Mouse (Mus musculus) CD4-positive, CD25-positive, alpha-beta regulatory T cell, adult 2 months (primary cell): ENCODE data around the gene Lcp2.

ENCODE experiments used
- DNase-seq: peaks from one replicate; pipeline ENCODE4 v3.0.0-alpha.2; 2012; ENCODE audit warnings: low read depth, low spot score

Lcp2 gene

DNA sequence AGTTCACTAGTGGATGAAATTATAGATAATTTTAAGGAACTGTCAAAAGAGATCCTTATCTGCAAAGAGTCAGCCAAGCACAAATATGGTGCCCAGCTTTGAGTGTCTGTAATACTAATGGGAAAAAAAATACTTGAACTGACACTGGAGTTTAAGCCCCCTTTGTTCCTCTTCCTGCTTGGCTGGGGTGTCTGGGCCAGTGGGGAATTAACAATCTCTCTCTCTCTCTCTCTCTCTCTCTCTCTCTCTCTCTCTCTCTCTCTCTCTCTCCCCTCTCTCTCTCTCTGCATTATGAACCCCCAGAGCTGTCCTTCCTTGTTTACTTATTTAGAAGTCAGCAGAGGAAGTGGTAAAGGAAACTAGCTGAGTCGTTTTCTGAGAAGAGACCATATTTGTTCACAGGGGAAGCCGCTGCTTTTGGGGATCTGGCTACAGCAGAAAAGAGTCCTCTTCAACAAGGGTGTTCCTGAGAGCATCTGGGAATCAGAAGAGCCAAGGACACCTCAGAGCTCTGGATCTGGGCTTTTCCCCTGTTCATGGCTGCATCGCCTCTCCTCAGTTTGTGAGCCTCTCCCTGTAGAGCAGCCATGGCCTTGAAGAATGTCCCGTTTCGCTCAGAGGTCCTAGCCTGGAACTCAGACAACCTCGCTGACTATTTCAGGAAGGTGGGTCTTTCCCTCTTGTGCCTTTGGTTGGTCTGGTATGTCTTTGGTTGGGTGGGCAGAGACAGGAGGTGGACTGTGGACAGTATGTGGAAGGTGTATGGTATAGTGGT is at the start of gene Lcp2:
Gene Lcp2, plus strand, starts transcription at position 154 of the 775 bp plus-strand sequence.
- DNase-seq, result peak; percentile 67

- DNase-seq, result no peak
Observed at GRCm38 (mm10) chr11:33998244-33998643, 48.5 kb upstream of the Lcp2 start.

GRCm38 (mm10) chr11:34000416-34000815 is 46.3 kb upstream of the Lcp2 start:
- DNase-seq, result no peak

GRCm38 (mm10) chr11:34001938-34002592 is 44.7 kb upstream of the Lcp2 start:
- DNase-seq, result peak; percentile 84

GRCm38 (mm10) chr11:34002593-34002965 is 44.1 kb upstream of the Lcp2 start:
- no peak for DNase-seq

DNA sequence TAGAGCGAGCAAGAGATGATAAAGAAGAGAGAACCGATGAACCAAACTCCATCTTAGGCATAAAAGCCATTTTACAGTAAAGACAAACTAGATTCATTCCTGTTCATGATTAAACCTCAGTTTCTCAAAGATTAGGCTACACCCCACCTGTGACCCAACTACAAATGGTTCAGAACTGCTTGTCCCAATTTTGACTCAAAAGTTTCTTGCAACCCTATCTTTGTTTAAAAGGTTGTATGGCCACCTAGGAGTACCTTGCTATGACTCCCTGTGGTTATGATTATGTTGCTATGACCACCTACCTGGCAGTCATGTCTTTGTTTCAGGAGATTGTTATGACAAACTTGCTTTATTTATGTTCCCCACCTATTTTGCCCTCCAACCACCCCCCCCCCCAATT is 39.1 kb upstream of the Lcp2 start:
- DNase-seq, result peak; percentile 28

DNA sequence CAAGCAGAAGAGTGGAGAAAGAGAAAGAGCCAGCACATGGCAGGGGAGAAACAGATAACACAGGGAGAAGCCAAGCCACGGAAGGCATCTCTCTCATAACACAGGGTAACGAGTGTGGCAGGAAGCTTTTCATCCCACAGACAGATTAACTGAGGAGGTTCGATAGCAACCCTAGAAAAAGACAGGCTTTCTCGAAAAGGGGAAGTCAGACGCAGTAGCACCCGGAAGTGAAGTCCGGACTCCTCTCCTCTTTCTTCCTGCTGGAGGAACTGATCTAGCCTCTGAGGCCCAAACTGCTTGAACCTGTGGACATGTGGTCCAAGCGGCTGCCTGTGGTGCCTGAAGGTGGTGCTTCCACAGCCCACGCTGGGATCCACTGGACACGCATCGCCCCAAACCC is 38.5 kb upstream of the Lcp2 start:
- DNase-seq, result peak; percentile 74

GRCm38 (mm10) chr11:34008702-34009101 is 38.0 kb upstream of the Lcp2 start:
- DNase-seq, result peak; percentile 92

DNA sequence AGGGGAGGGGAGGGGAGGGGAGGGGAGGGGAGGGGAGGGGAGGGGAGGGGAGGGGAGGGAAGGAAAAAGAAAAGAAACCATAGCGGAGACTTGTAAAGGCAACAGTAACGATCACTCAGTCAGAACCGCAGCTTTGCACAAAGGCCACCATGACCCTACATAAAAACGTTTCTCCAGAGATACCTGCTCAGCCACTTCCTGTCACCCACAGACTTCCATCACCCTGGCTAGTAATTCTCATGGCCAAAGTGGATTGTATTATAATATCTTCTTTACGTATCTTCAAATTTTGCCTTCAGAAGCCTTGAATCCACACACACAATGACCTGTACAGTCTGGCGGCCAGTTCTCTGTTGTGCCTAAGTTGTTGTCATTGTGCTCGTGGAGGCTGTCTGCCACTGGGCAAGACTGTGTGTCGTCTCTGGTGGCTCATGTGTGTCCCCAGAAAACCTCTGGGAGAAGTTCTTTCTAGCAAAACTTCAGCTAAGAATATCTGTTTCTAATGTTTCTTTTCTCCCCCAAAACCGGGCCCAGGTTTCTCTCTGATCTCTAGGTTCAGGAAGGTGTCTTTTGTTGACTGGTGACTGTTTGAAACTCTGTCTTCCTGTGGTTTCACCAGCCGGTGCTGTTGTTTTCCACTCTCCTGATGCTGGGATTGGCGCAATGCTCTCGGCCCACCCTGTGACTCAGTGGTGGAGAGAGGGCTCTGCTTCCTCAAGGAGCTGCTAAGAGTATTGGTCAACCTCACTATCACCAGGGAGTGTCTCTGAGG is 37.2 kb upstream of the Lcp2 start:
- DNase-seq, result peak; percentile 63

DNA sequence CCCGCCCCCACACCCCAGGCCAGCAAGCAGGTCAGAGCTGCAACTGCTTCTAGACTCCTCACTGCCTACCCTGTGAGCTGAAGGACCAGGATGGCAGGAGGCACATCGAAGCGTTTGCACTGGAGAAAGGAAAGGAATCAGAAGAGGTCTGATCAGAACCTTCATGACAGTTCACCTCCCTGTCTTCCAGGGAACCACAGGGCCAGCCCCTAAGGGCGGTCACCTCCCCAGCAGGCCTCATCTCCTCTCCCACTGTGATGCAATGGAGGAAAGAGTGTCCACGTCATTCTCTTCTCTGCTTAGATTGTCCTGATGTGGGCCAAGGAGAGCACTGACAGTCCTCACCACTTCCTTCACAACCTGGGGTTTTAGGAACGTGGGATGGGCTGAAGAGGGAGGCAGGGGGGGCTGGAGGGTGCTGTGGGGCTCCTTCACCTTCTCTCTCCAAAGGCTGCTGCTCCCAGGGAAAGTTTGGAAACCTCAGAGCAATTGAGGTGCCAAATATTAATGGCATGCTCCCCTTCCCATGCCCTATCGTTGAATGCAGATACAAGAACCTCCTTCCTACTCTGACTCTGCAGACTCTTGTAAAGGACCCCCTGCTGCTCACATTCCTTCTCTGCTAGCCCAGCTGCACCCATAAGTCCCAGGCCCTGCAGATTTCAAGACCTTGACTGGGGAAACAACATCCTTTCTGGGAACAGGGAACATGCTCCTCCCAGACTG is 36.4 kb upstream of the Lcp2 start:
- DNase-seq, result peak; percentile 77

DNA sequence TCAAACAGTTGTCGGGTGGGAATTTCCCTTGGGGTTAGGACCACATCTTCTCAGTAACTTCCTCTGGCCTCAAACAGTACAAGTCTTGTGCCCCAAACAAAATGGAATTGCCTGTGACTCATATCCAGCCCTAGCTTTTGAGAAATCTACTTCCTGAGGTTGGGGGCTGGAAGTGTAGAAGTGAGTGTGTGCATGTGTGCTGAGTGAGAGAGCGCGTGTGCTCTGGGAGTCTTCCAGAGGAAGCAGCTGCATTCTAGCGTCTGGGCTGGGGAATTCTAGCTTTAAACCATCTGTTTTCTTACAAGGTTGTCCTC is 35.9 kb upstream of the Lcp2 start:
- DNase-seq, result peak; percentile 79

DNA sequence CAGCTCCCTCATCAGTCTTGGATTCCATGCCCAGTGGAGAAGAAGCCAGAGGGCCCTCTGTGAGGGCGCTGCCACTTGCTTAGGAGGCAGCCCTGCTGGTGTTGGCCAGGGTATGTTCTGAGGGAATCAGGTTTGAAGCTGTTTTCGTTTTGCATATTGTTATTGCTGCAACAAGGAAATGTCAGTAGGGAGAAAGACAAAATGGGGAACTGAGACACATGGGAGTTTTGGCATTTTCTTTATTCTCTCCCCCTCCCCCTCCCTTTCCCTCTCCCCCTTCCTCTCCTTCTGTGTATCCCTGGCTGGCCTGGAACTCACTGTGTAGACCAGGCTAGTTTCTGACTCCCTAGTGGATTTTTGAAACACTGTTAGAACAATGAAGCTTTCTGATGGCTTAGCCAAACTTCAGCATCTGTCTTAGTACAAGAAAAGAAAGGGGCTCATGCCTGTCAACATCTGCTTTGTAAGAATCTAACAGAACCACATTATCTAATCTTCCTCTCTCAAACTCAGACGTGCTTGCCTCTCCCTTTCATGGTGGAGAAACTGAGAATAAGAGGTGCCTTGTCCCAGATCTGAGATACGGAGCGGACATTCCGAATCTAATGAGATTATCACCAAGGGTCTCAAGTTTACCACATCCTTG is 34.6 kb upstream of the Lcp2 start:
- DNase-seq, result no peak

DNA sequence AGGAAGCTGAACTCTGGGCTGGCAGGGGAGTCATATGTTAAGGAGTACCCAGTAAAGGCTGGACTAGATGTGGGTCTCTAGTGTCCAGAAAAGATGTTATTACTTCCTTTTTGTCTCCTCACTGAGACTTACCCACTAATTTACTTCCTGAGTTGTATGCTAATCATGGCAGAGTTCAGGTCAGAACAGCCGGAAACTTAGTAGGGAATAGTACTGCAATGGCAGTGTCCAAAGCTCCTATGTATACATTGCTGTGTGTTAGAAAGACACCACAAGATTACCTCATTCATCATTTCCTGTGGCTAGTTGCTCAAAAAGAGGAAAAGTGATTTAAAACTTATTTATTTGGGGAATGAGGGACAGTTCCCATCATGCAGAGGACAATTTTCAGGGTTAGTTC is 21.6 kb upstream of the Lcp2 start:
- no peak for DNase-seq

GRCm38 (mm10) chr11:34029658-34030057 is 17.1 kb upstream of the Lcp2 start:
- no peak for DNase-seq

DNA sequence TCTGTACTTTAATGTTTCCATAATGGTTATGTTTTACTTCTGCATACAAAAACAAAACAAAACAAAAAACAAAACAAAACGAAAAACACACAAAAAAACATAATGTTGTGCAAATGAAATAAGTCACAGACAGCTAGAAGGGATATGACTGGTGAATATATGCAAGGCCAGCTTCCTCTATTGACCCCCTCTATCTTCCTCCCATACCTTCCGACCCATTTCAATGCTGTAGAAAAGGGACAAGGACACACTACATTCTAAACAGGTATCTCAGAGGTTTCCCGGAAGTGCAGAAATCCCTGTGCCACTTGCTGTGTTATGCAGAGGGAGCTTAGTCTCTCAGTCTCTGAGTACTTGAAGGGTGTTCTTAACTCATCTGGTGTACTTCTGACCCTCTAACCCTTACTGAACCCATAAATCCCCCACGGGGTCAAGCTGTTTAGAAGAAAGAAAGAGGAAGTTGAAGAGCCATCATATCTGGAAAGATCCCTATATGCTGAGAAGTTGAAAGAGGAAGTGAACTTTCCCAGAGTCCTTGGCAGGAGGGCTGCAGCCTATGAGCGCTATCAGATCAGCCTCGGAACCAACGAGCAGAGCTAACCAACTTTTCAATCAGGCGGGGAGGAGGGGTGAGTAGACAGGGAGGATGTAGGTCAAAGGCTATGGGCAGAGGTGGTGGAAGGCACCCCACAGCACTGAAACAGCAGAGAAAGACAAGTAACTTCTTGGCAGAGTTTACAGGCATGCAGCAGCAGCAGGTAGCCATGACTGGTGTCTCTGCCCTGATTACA is 15.5 kb upstream of the Lcp2 start:
- DNase-seq, result peak; percentile 68

GRCm38 (mm10) chr11:34034008-34034505 is 12.7 kb upstream of the Lcp2 start:
- no peak for DNase-seq

GRCm38 (mm10) chr11:34034794-34035193 is 11.9 kb upstream of the Lcp2 start:
- DNase-seq, result no peak

DNA sequence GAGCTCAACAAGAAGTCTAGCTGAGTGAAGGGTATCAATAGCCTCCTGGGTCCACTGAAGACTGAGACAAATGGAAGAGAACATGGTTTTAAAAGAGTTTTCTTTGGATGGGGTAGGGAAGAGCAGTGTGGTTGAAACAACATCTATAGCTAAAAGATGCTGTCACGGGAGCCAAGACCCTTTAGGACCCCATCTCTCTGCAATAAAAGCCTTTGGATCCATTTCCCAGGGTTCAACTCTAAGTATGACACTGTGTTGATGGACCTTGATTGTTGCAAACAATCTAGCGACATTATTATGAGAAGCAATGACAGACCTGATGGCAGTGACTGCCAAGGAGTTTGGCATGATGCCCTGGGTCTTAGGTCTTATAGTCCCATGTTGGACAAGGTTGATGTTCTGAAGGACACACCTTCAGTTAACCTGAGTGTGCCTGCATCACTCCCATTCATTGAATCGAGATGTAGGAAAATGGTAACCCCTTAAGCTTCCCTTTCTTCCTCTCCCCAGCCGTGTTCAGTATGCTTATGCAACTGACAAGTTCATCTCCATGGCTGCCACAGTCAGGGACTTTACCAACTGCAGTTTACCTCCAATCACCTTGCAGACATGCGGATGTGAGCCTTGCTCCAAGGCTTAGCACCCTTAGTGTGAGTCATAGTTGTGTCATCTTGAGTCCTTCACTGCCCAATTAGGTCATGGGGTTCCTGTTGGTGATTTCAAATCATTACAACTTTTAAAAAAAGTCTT is 10.6 kb upstream of the Lcp2 start:
- peak; percentile 78 for DNase-seq

- DNase-seq, result no peak
Observed at GRCm38 (mm10) chr11:34040061-34040460, 6.7 kb upstream of the Lcp2 start.

- DNase-seq, result peak; percentile 86
Observed at GRCm38 (mm10) chr11:34042808-34043207, 3.9 kb upstream of the Lcp2 start.
